8 mouse cellular contexts compared by ENCODE assay signal in genomic region chr15:68415401-68415925, GRCm38 (mm10).
DNase-seq lines count a peak whose midpoint lies in the region; ATAC-seq and TF ChIP-seq lines count a peak whose summit lies in the region.

No protein-coding gene starts in this region.

- 31% methylated on average over 3 of the region's 3 CpGs for WGBS in spleen, adult 2 months

- H3K27me3 ChIP-seq in spleen, adult 2 months (ENCODE audit: control insufficient read depth, insufficient read depth, low read length): no peaks in the 10 kb centered on the region

- H3K27ac ChIP-seq in spleen, adult 2 months (ENCODE audit: insufficient read depth, low read length): no peak overlapping the region

- no peaks in the 10 kb centered on the region for H3K4me1 ChIP-seq in spleen, adult 2 months (ENCODE audit: control insufficient read depth, insufficient read depth, insufficient read length)

- peak; percentile 22 for DNase-seq in gastrocnemius, postnatal 10 days
- no peak for DNase-seq in gastrocnemius, postnatal 36 days
- peak in 1 of 2 experiments; percentile 11 for DNase-seq in spleen, adult 2 months (ENCODE audit: low read depth in 1 of 2, low spot score in 2 of 2)
- DNase-seq in spleen, adult 12 weeks (ENCODE audit: low spot score): no peak
- peak; percentile 58 for DNase-seq in cerebellum, adult 9-10 months
- DNase-seq in spleen, postnatal 14 days (ENCODE audit: low spot score in 2 of 2): no peak

- peak; percentile 52 to 61; a peak in 2 of 4 replicates for ATAC-seq in hematopoietic stem cell, adult 5-6 weeks (replicated peaks in 1 of 2; ENCODE audit: insufficient read depth in 1 of 2, low FRiP score in 2 of 2, low TSS enrichment in 1 of 2, low read depth in 1 of 2, poor library complexity in 2 of 2, severe bottlenecking in 2 of 2)
- ATAC-seq in megakaryocyte progenitor cell, adult 5-6 weeks (replicated peaks; ENCODE audit: poor library complexity): peak; percentile 87

- no peak overlapping the region for H3K4me3 ChIP-seq in spleen, adult 2 months (ENCODE audit: extremely low read depth, insufficient read depth, insufficient read length)

- TF ChIP-seq CTCF in spleen, adult 2 months (IDR thresholded peaks at IDR 0.05; ENCODE audit: extremely low read depth, insufficient read depth, insufficient read length, insufficient replicate concordance): peak; percentile 30; the same call in 1 of the 2 replicates

- no peak for TF ChIP-seq POLR2A in spleen, adult 2 months (IDR thresholded peaks at IDR 0.05; ENCODE audit: low read depth, low read length)

- intact Hi-C loops in gastrocnemius, postnatal 36 days (cut with DNase I): loop anchor here (5.0 kb wide), 1 partner anchor 168 kb away; no protein-coding TSS in a partner anchor

- H3K36me3 ChIP-seq in spleen, adult 2 months (ENCODE audit: control insufficient read depth, insufficient read depth, low read length): no peaks in the 10 kb centered on the region

Comparison
In these comparisons a context has a peak if more than half of its experiments do, and no peak if none do; other contexts are left out.
1. DNase-seq: peak in gastrocnemius, postnatal 10 days (single experiment) and cerebellum, adult 9-10 months (single experiment); none in gastrocnemius, postnatal 36 days (0 of 2), spleen, adult 12 weeks (single experiment) and spleen, postnatal 14 days (0 of 2).